Mouse (Mus musculus) heart, embryonic 13.5 days (tissue): Measurements from ENCODE around the gene Abhd6. TPM values are rescaled to one million over a fixed set of nuclear protein-coding genes. Genes with fewer than 3 reads are reported as not detected.
"Not testable (repeated sequence)": the region's sequence is repeated elsewhere in the genome, so short reads cannot be mapped to it uniquely, and the experiment has no call there.

Experiments used
- ATAC-seq: fragments of 200-750 bp; cut with Nextera tagmentation; 2 replicates; pipeline ENCODE4 v1.8.0; 2017; ENCODE audit warnings: moderate TSS enrichment; ENCODE audit not compliant: insufficient number of reproducible peaks, low FRiP score, low TSS enrichment; ENCODE audit errors: extremely low read depth
- H3K27ac ChIP-seq: fragments of 300-500 bp; sonication (generic); replicated peaks from 2 replicates; pipeline ENCODE4 v1.5.1; 2015; ENCODE audit warnings: moderate library complexity, mild to moderate bottlenecking, inconsistent platforms
- H3K27me3 ChIP-seq: fragments of 300-500 bp; sonication (generic); replicated peaks from 2 replicates; pipeline ENCODE4 v1.6.1; 2015; ENCODE audit warnings: mild to moderate bottlenecking, inconsistent platforms
- H3K36me3 ChIP-seq: fragments of 300-500 bp; sonication (generic); 2 replicates; pipeline ENCODE4 v1.6.1; 2015; ENCODE audit warnings: mild to moderate bottlenecking, inconsistent platforms
- H3K4me1 ChIP-seq: fragments of 300-500 bp; sonication (generic); 2 replicates; pipeline ENCODE4 v1.6.1; 2015; ENCODE audit warnings: inconsistent platforms
- H3K4me2 ChIP-seq: fragments of 300-500 bp; sonication (generic); 2 replicates; pipeline ENCODE4 v1.6.1; 2015; ENCODE audit warnings: inconsistent platforms, mild to moderate bottlenecking, moderate library complexity
- H3K4me3 ChIP-seq: fragments of 300-500 bp; sonication (generic); 2 replicates; pipeline ENCODE4 v1.5.1; 2015; ENCODE audit warnings: moderate library complexity, mild to moderate bottlenecking, inconsistent platforms
- H3K9ac ChIP-seq: fragments of 300-500 bp; sonication (generic); 2 replicates; pipeline ENCODE4 v1.6.1; 2015; ENCODE audit warnings: inconsistent platforms, mild to moderate bottlenecking, moderate library complexity
- H3K9me3 ChIP-seq: fragments of 300-500 bp; sonication (generic); 2 replicates; pipeline ENCODE4 v1.6.1; 2016; ENCODE audit warnings: inconsistent platforms
- WGBS: fragments of 180-500 bp; shearing (Covaris S2); methylation state at CpG from one replicate; pipeline ENCODE4 v1.1.7; 2015; ENCODE audit warnings: mixed read lengths; 5-methylcytosine and 5-hydroxymethylcytosine counted together
- polyA plus RNA-seq: library from polyadenylated mRNA; unstranded; fragments of >200 nt; fragmentation: Nextera tagmentation; extraction: Ambion mirVana; gene quantifications from 2 replicates; pipeline ENCODE4 v1.2.1, GENCODE M21; 2015

Abhd6 gene
- polyA plus RNA-seq, 1 experiment from 2014 or later, result 10.4 TPM

DNA sequence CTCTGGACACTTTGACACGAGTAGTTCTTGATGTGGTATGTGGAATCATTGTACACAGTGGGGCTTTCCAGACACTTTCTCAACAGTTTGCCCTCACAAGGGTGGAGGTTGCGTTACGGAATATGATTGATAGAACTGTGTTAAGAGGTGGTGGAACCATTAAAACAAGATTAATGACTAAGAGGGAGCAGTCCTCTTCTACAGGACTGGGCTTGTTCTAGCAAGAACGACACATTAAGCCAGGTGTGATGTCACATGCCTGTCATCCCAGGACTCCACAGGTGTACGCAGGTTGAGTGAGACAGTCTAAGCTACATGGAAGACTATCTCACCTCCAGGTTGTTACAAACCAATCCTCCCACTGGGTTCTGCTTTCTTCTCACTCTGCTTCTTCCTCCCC, 3.3 kb upstream of the Abhd6 start:
- Histone ChIP-seq H3K4me2 (no peak overlapping the region), H3K4me1 (peaks cover 8% of the 10 kb centered on the region), H3K36me3 (no peaks in the 10 kb centered on the region), H3K27me3 (peaks cover 54% of the 10 kb centered on the region), H3K9me3 (no peaks in the 10 kb centered on the region), H3K4me3 (no peak overlapping the region), H3K9ac (no peak overlapping the region), H3K27ac (no peak overlapping the region)
- no peak for ATAC-seq
- WGBS, result 77% methylated on average over 5 of the region's 5 CpGs

DNA sequence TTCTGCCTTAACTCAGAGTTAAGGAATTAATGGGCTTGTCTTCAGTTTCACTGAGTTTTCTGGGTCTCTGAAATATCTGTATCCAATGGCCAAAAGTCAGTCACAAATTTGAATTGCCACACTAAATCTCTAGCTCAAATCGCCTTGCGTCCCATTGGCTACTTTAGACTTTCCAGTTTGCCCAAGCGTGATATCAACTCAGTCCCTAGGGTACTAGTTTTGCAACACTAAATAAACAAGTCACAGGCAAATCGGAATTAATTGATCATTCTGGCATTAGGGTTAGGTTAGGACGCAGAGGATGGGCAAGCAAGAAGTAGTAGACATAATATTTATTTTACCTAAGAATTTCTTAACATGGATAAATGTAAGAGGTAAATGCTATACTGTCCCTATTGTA, 2.5 kb upstream of the Abhd6 start:
- H3K27ac ChIP-seq, result no peak overlapping the region
- no peak for ATAC-seq
- no peaks in the 10 kb centered on the region for H3K9me3 ChIP-seq
- H3K9ac ChIP-seq, result no peak overlapping the region
- peaks cover 47% of the 10 kb centered on the region for H3K27me3 ChIP-seq
- H3K4me1 ChIP-seq, result peaks cover 8% of the 10 kb centered on the region
- no peaks in the 10 kb centered on the region for H3K36me3 ChIP-seq
- no peak overlapping the region for H3K4me3 ChIP-seq
- WGBS, result 77% methylated on average over 5 of the region's 5 CpGs
- no peak overlapping the region for H3K4me2 ChIP-seq

DNA sequence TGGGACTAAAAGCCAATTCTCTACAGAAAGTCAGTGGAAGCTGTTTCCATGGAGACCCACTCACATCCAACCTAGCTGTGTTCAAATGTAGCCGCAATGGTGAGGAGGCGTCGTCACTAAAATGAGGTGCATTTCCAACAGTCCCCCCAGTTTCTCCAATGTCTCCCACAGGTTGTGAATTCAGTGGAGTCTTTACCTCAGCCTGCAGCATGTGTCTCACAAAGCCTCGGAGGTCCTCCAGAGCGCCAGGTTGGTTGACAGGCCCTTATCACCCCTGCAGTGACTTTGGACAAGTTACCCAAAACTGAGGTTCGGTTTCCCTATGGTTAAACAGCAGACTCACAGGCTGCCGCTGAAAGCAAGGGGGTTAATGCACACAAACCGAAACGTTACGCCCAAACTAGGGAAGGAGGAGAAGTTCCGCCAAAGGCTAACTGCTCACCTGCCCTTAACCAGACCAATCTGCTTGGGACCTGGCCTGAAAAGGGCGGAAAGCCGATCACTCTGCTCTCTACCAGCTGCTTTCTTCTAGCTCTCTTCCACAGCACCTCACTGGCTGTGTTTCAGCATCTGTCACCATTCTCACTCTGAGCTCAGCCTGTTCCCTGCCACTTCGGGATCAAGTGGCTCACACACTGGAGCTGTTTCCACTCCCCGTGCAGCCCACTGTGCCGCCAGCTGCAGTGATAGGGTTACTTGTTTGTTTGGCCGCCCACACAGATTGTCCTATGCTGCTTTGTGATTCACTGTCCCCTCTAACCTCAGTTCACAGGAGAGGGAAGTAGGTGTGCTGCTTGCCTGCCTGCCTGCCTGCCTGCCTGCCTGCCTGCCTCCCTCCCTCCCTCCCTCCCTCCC, 1.6 kb upstream of the Abhd6 start:
- Histone ChIP-seq H3K4me1 (peaks cover 8% of the 10 kb centered on the region), H3K4me2 (peak overlapping the region; percentile 24), H3K4me3 (no peak overlapping the region), H3K27me3 (peaks cover 43% of the 10 kb centered on the region), H3K36me3 (no peaks in the 10 kb centered on the region), H3K9me3 (no peaks in the 10 kb centered on the region), H3K27ac (no peak overlapping the region), H3K9ac (peak overlapping the region; percentile 34; the same call in 1 of the 2 replicates)
- ATAC-seq, result no peak
- WGBS, result 19% methylated on average over 17 of the region's 17 CpGs

DNA sequence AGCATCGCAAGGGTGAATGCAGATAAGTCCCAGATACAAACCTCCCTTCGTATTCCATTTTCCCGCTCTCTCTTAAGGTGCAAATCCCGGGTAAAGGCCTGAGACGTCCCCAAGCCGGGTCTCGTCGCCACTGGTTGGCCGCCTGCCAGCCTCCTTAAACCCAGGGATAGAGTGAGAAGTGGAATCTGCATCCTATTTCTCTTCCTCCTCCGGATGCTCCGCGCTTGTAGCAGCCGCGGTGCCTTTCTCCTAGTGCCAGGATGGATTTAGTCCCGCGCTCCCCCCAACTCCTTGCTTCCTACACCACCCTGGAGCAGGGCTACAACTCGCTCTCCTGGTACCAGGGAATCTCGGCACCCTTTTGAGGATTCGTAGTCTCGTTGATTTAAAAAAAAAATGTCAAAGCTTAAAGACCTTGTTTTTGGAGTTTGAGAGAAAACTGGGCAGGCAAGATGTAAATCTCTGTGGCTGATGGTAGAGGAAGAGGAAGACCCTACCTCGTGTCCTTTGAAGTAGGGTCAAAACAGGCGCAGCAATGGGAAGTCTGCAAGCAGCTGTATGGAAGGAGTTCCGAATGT, 480 bp downstream of the Abhd6 start:
- peaks cover 43% of the 10 kb centered on the region for H3K27me3 ChIP-seq
- peak overlapping the region; percentile 91 for H3K4me2 ChIP-seq
- no peaks in the 10 kb centered on the region for H3K36me3 ChIP-seq
- H3K9me3 ChIP-seq, result no peaks in the 10 kb centered on the region
- peak overlapping the region; percentile 72 for H3K4me3 ChIP-seq
- WGBS, result 1% methylated on average over 23 of the region's 23 CpGs
- H3K27ac ChIP-seq, result peak overlapping the region; percentile 37; the same call in 1 of the 2 replicates
- no peak for ATAC-seq
- H3K4me1 ChIP-seq, result peaks cover 8% of the 10 kb centered on the region
- peak overlapping the region; percentile 83 for H3K9ac ChIP-seq

DNA sequence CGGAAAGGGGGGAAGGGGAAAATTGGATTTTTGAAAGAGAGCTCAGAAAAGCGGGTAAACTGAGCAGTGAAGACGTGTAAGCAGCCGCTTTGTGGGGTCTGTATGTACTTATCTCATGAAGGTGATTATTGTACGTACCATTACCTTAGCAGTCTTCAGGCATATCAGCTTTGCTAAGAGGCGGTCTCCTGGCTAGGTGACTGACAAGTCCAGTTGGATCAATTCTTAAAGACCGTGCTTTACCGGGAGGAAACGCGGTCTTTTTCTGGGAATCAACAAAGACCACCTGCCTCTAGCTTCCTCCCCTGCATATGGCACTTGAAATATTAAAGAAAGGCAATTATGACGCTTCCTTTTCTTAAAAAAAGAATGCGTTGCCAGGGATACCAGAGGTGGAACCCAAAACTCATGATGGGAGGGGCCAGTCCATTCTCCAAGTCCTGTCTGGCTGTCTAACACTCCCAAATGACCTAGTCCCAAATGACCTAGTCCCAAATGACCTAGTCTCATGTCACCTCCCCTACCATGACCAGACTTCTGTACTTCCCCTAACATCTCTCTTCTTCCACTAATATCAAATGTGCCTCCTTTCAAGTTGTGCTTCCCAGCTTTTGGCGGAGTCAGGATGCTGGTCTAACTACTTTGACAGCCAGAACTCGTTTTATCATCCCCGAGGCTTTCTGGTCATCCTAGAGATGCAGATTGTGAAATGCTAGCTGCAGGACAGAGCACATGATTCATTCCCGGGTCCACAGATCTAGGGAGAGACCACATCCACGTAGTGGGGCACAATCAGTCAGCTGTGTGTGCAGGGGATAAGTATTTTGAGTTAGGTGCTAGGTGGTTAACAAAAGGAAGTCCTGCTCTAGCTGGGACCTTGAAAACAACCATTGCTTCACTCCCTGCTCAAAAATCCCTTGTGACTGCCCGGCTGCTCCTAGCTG, 1.3 kb downstream of the Abhd6 start:
- Histone ChIP-seq H3K36me3 (no peaks in the 10 kb centered on the region), H3K4me1 (peaks cover 8% of the 10 kb centered on the region), H3K27me3 (peaks cover 38% of the 10 kb centered on the region), H3K4me3 (peak overlapping the region; percentile 72), H3K9me3 (no peaks in the 10 kb centered on the region), H3K4me2 (peak overlapping the region; percentile 91), H3K9ac (peak overlapping the region; percentile 83), H3K27ac (no peak overlapping the region)
- 51% methylated on average over 18 of the region's 18 CpGs for WGBS
- no peak for ATAC-seq

DNA sequence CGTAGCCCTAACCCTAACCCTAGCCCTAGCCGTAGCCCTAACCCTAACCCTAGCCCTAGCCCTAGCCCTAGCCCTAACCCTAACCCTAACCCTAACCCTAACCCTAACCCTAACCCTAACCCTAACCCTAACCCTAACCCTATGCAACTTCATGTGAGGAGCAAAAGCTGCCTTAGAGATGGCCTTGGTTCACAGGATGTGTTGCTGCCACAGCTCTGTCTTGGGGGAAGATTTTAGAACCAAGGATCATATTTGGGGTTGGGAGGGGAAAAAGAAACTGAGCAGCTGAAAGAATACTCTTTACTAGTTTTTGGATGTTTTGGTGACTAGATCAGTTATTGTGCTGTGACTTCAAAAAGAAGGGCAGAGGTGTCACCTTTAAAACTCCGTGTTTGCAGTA, 3.4 kb downstream of the Abhd6 start:
- ATAC-seq, result not testable (repeated sequence)
- WGBS, result 61% methylated on average over 3 of the region's 3 CpGs

DNA sequence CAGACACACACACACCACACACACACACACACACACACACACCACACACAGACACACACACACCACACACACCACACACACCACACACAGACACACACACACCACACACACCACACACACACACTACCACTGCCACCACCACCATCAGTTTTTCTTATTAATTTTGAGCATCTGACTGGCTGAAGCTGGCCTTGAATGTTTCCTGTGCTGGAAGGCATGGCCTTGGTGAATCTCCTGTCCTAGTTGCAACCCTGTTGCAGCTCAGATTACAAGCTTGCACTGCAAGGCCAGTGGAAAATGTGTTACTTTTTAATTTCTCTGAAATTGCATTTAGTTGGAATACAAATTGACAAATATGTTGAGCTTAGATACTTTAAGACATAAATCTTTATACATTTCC, 4.4 kb downstream of the Abhd6 start:
- Histone ChIP-seq H3K4me3 (no peak overlapping the region), H3K4me2 (no peak overlapping the region), H3K27ac (no peak overlapping the region), H3K36me3 (no peaks in the 10 kb centered on the region), H3K9ac (no peak overlapping the region), H3K27me3 (peaks cover 8% of the 10 kb centered on the region), H3K4me1 (peaks cover 8% of the 10 kb centered on the region), H3K9me3 (no peaks in the 10 kb centered on the region)
- ATAC-seq, result no peak

More for the DNA sequence above, 3.4 kb downstream of the Abhd6 start:
- not testable (repeated sequence) for H3K36me3 ChIP-seq, H3K4me2 ChIP-seq, H3K4me1 ChIP-seq, H3K9ac ChIP-seq, H3K9me3 ChIP-seq, H3K27ac ChIP-seq, H3K4me3 ChIP-seq
- H3K27me3 ChIP-seq, result peaks cover 17% of the 10 kb centered on the region

DNA sequence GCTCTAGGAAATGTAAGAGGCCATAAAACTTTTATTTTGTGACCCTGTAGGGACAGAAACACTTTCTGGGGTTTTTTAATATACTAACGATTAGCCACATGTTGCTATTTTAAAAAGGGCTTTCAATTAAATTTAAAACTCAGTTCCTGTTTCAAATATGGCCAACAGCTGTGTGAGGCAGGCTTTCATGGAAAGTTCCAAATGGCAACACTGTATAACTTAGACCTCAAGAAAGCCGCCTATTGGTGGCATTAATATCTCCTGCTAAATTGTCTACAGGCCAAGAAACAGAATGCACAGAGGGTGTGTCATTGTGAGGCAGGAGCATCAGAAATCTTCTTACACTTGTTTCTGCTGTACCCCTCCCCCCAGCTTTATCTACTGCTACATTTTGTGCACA, 4.8 kb downstream of the Abhd6 start:
- Histone ChIP-seq H3K27ac (no peak overlapping the region), H3K4me2 (no peak overlapping the region), H3K4me3 (no peak overlapping the region), H3K4me1 (peaks cover 8% of the 10 kb centered on the region), H3K27me3 (peaks cover 7% of the 10 kb centered on the region), H3K9me3 (no peaks in the 10 kb centered on the region), H3K36me3 (no peaks in the 10 kb centered on the region), H3K9ac (no peak overlapping the region)
- WGBS, result 79% methylated on average over 2 of the region's 2 CpGs
- ATAC-seq, result no peak

DNA sequence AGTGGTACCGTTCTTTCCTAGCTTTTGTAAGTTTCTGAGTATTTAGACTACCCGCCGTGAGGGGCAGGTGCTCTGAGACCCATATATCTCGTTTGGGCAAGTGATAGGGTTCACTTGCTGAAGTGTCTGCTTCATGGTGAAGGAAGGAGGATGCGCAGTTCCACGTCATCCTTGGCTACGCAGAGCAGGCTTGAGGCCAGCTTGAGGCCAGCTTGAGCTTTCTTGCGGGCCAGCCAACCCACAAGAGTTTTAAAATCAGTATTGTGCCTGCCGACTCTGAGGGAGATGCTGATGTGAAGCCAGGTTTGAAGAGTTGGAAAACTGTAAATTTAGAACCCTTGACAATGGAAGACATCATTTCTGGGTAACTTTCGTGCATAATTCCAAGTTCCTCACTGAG, 5.2 kb downstream of the Abhd6 start:
- Histone ChIP-seq H3K4me3 (no peak overlapping the region), H3K4me1 (peaks cover 8% of the 10 kb centered on the region), H3K4me2 (no peak overlapping the region), H3K27me3 (peaks cover 7% of the 10 kb centered on the region), H3K27ac (no peak overlapping the region), H3K9ac (no peak overlapping the region), H3K9me3 (no peaks in the 10 kb centered on the region), H3K36me3 (no peaks in the 10 kb centered on the region)
- ATAC-seq, result no peak
- 83% methylated on average over 10 of the region's 10 CpGs for WGBS

DNA sequence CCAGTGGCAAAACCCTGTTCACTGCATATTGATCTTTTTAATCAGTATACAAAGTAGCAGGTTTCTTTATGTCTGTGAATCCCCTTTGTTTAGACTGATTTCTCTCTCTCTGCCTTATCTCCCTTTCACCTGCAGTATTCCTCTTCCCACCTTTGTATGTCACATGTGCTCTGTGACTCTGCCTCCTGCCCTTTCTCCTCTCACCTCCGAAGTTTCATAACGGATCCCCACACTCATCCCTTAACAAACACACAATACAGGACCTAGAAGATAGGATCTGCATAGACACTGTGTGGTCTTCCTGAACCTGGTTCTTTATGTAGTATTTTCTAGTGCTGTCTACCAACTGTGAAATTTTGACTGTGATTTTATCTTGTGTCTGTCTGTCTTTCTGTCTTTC, 8.6 kb downstream of the Abhd6 start:
- no peak overlapping the region for H3K9ac ChIP-seq

DNA sequence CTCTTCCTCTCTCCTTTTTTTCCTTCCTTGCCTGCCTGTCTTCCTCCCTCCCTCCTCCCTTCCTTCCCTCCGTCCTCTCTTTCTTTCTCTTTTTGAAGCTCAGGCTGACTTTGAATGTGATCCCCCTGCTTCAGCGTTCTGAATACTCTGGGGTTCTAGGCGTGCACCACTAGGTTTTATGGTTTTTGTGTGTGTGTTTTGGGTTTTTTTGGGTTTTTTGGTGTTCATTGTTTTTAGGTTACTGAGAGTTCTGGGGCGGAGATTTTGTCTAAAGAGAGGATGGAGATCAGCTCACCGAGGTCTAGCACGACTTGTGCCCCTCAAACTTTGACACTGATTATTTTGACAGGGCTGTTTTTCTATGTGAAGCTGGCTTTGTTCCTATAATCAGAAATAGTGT, 9.2 kb downstream of the Abhd6 start:
- Histone ChIP-seq H3K9ac (no peak overlapping the region), H3K4me3 (no peak overlapping the region), H3K9me3 (no peaks in the 10 kb centered on the region), H3K4me1 (no peaks in the 10 kb centered on the region), H3K36me3 (no peaks in the 10 kb centered on the region), H3K27me3 (no peaks in the 10 kb centered on the region), H3K27ac (no peak overlapping the region), H3K4me2 (no peak overlapping the region)
- no peak for ATAC-seq
- 73% methylated on average over 6 of the region's 6 CpGs for WGBS

More for the DNA sequence above, 8.6 kb downstream of the Abhd6 start:
- Histone ChIP-seq H3K27ac (no peak overlapping the region), H3K4me2 (no peak overlapping the region), H3K4me1 (no peaks in the 10 kb centered on the region), H3K27me3 (no peaks in the 10 kb centered on the region), H3K4me3 (no peak overlapping the region), H3K36me3 (no peaks in the 10 kb centered on the region), H3K9me3 (no peaks in the 10 kb centered on the region)
- ATAC-seq, result no peak
- WGBS, result 72% methylated on average over 2 of the region's 2 CpGs
